Mouse (Mus musculus) colon, adult 2 months (tissue): ENCODE measurements around the gene Yars2. TPM values are rescaled to one million over a fixed set of nuclear protein-coding genes. Genes with fewer than 3 reads are reported as not detected.

Experiments
- polyA plus RNA-seq: library from polyadenylated mRNA; depleted of rRNA; stranded (reverse); fragments of >200 nt; gene quantifications from 2 replicates; pipeline ENCODE4 v1.2.3, GENCODE M21; 2012; rRNA removed

The Yars2 gene
- polyA plus RNA-seq: 25.1 and 32.4 TPM in 2 replicates

GRCm38 (mm10) chr16:16302369-16303137 lies at the start of gene Yars2:
TSS of gene Yars2 (plus strand) at chr16:16302965.

DNA sequence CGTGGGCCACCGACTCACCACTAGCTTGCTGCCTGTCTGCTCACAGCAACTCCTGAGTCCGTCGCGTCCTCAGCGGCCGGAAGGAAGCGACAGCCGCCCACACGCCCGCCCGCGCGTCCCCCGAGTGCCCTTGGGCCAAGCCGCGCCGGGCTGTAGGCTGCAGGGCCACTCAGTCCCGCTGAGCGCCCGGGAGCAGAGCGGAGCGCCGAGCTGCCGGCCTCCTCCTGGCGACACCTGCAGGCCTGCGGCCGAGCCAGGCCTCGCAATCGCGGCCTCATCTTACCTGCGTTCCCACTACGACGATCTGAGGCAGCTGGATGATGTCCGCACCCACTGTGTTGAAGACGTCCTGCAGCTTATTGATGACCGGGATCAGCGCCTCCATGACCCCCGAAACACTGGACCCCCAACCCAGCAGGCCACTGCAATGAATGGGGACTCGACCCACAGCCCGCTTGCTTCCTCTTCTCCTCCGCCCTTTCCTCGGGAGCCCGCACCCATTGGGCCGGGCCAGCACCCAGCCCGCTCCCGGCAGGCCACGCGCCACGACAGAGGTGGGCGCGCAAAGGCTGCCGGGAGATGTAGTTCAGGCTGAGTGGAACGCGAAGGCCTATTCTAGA lies 55.8 kb downstream of the Yars2 start, which contains the start of gene Dnm1l:
Gene Dnm1l, minus strand, starts transcription at position 479 of the 620 bp plus-strand sequence.

Other genes starting within 250 kb of the Yars2 start
- gene Pkp2, start 89.6 kb upstream of the Yars2 start, polyA plus RNA-seq: 43.3 and 52.0 TPM in 2 replicates
- gene Dnm1l, start 56.0 kb downstream of the Yars2 start, polyA plus RNA-seq: 5.5 and 8.1 TPM in 2 replicates